Mouse (Mus musculus): ENCODE results near the gene Wwc1.

- TF ChIP-seq CTCF (IDR thresholded peaks at IDR 0.05; ENCODE audit: insufficient read depth, low read length) (no peak), POLR2A (IDR thresholded peaks at IDR 0.05; ENCODE audit: borderline replicate concordance, extremely low read depth, low read depth, low read length) (no peak)
These were observed 51.9 kb downstream of the Wwc1 start for GRCm38 (mm10) chr11:35928453-35928852.
